Mouse (Mus musculus) kidney, adult 2 months (tissue): Measurements from ENCODE around the gene Bcdin3d.

Experiments
- CTCF ChIP-seq: fragments of 200-500 bp; conservative IDR thresholded peaks from 2 replicates; pipeline ENCODE4 v1.5.1; 2011; ENCODE audit warnings: low read depth, mild to moderate bottlenecking, control low read depth, low read length, moderate library complexity, mixed read lengths; ENCODE audit not compliant: insufficient read depth, insufficient read length
- POLR2A ChIP-seq: fragments of 200-500 bp; IDR thresholded peaks from one replicate; pipeline ENCODE4 v1.6.1; 2011; ENCODE audit warnings: low read depth, low read length, control low read depth

GRCm38 (mm10) chr15:99472972-99473371 is 1.6 kb downstream of the Bcdin3d start:
- no peak for TF ChIP-seq CTCF
- no peak for TF ChIP-seq POLR2A
